Comparison of ENCODE assay signal across 9 mouse cellular contexts in genomic region chr17:27361362-27361761, GRCm38 (mm10).
DNase-seq lines count a peak whose midpoint lies in the region; TF ChIP-seq lines count a peak whose summit lies in the region.
"Had no signal": no experiment of that assay in that cellular context is flagged by ENCODE, and none has a peak within 500 bp of the region (broad histone marks: within the 10 kb centered on the region; RNA-seq: fewer than 3 reads in every experiment).

No protein-coding gene starts in this region.

- peak overlapping the region; percentile 10; the same call in 1 of the 2 replicates for H3K4me3 ChIP-seq in testis, adult 2 months (ENCODE audit: control insufficient read depth, low read depth, low read length)
- H3K4me3 ChIP-seq in olfactory bulb, adult 2 months (ENCODE audit: insufficient read depth, low read depth, low read length): no peak overlapping the region
- H3K4me3 ChIP-seq: midbrain, embryonic 12.5 days had no signal

- TF ChIP-seq POLR2A in testis, adult 2 months (IDR thresholded peaks at IDR 0.05; ENCODE audit: control insufficient read depth, low read depth, low read length): no peak
- no peak for TF ChIP-seq POLR2A in olfactory bulb, adult 2 months (IDR thresholded peaks at IDR 0.05; ENCODE audit: insufficient read depth, low read depth, low read length)

- 46% methylated on average over 2 of the region's 2 CpGs for WGBS in olfactory bulb, adult 2 months

- peak; percentile 45 for DNase-seq in heart, adult 8-10 months (ENCODE audit: low spot score)
- DNase-seq in heart, postnatal 25 days (ENCODE audit: low spot score): no peak
- no peak for DNase-seq in testis, postnatal 10 days (ENCODE audit: low spot score)
- DNase-seq in forelimb bud, embryonic 11.5 days (ENCODE audit: low read depth, low spot score): peak; percentile 73
- no peak for DNase-seq in cerebellum, postnatal 36 days
- no peak for DNase-seq in adrenal gland, adult 18-20 months (ENCODE audit: low spot score in 2 of 2)

- no peak for TF ChIP-seq CTCF in testis, adult 2 months (IDR thresholded peaks at IDR 0.05; ENCODE audit: control insufficient read depth, insufficient read depth, insufficient replicate concordance, low read depth, low read length)
- no peak for TF ChIP-seq CTCF in olfactory bulb, adult 2 months (IDR thresholded peaks at IDR 0.05; ENCODE audit: insufficient read depth, low read depth, low read length)

- H3K27me3 ChIP-seq in testis, adult 2 months (ENCODE audit: control insufficient read depth, insufficient read depth, low read length): no peaks in the 10 kb centered on the region
- H3K27me3 ChIP-seq: midbrain, embryonic 12.5 days had no signal

- peaks cover 20% of the 10 kb centered on the region for H3K4me1 ChIP-seq in testis, adult 2 months (ENCODE audit: control insufficient read depth, insufficient read depth, low read length)
- peaks cover 50% of the 10 kb centered on the region for H3K4me1 ChIP-seq in olfactory bulb, adult 2 months (ENCODE audit: control insufficient read depth, insufficient read depth, low read length)

- H3K36me3 ChIP-seq in testis, adult 2 months (ENCODE audit: control insufficient read depth, insufficient read depth, low read length): peaks cover 2% of the 10 kb centered on the region
- H3K36me3 ChIP-seq: midbrain, embryonic 12.5 days had no signal

- H3K27ac ChIP-seq in testis, adult 2 months (ENCODE audit: control insufficient read depth, insufficient read depth, low read depth, low read length): 0 out of 2 replicates have a peak overlapping the region, but pooled peaks have one; percentile 1
- H3K27ac ChIP-seq in olfactory bulb, adult 2 months (ENCODE audit: insufficient read depth, low read depth, low read length): peak overlapping the region; percentile 43
- H3K27ac ChIP-seq: midbrain, embryonic 12.5 days had no signal

- intact Hi-C loops in heart, postnatal 25 days (cut with DNase I): no loop called here

Comparison
In these comparisons a context has a peak if more than half of its experiments do, and no peak if none do; other contexts are left out.
1. DNase-seq: peak in heart, adult 8-10 months (single experiment) and forelimb bud, embryonic 11.5 days (single experiment); none in heart, postnatal 25 days (single experiment), testis, postnatal 10 days (single experiment), cerebellum, postnatal 36 days (0 of 2) and adrenal gland, adult 18-20 months (0 of 2).